Mouse (Mus musculus) lung, adult 2 months (tissue): ENCODE measurements at regions not wholly inside any gene's neighbourhood (a gene's known extent, or its start where the extent isn't known, plus 50 kb on each side); places are given as distances from the start of the nearest gene placed in this dataset.

Experiments
- DNase-seq: peaks from one replicate; pipeline ENCODE4 v3.0.0; 2022
- H3K4me1 ChIP-seq: fragments of 200-500 bp; 2 replicates; pipeline ENCODE4 v1.6.1; 2011; ENCODE audit warnings: low read length; ENCODE audit not compliant: control insufficient read depth, insufficient read depth
- H3K4me3 ChIP-seq: fragments of 200-500 bp; replicated peaks from 2 replicates; pipeline ENCODE3; 2011; ENCODE audit warnings: low read depth, mild to moderate bottlenecking, control low read depth, low read length; ENCODE audit errors: extremely low read depth
- CTCF ChIP-seq: fragments of 200-500 bp; IDR thresholded peaks from 2 replicates; pipeline ENCODE4 v1.5.1; 2011; ENCODE audit warnings: mild to moderate bottlenecking, low read length, control low read depth; ENCODE audit not compliant: insufficient read depth
- POLR2A ChIP-seq: fragments of 200-500 bp; IDR thresholded peaks from 2 replicates; pipeline ENCODE4 v1.6.1; 2011; ENCODE audit warnings: low read depth, mild to moderate bottlenecking, control low read depth, low read length, borderline replicate concordance; ENCODE audit errors: extremely low read depth
- WGBS: fragments of 180-500 bp; shearing (Covaris S2); methylation state at CpG from one replicate; pipeline ENCODE4 v1.1.7; 2018; 5-methylcytosine and 5-hydroxymethylcytosine counted together

DNA sequence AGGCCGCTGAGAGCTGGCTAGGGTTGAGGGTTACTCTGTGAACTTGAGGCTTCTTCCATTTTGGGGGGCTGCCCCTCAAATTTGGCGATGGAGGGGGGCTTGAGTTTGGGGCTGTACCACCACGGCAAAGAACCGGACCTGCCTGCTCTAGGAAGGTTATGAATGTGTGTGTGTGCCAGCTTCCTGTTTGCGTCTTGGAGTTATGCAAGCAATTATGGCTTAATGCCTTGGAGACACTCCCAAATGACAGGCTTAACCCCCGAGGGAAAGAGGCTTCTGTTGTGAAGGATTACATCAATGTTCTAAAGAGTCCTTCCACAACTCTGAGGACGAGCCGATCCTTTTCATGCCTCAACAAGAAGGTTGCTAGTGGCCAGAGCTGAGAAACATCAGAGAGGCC lies 294.1 kb downstream of the Bcl11a start:
- Histone ChIP-seq H3K4me3 (no peak overlapping the region), H3K4me1 (peaks cover 5% of the 10 kb centered on the region; the same call in 1 of the 2 replicates)
- WGBS, result 21% methylated on average over 8 of the region's 8 CpGs
- peak; percentile 52; the same call in 1 of the 2 replicates for TF ChIP-seq POLR2A
- TF ChIP-seq CTCF, result no peak
- DNase-seq, result peak; percentile 21

DNA sequence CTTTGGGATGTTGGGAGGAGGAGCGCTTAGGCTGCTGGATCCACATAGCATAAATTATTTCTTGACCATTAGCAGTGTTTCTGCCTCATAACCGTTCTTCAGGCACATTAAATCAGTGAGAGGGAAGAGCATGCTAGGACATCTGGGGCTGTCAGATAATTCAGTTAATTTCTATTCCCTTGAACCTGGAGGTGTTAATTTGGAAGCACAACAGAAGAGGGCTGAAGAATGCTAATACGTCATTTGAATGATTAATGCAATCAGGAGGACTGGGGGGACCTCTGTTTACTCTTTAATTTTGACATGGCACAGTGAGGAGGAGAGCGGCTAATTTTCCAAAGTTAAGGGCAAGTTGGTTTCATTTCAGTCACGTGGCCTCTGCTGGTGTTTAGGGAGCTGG lies 294.8 kb downstream of the Bcl11a start:
- no peak for DNase-seq
- no peak for TF ChIP-seq POLR2A
- no peak for TF ChIP-seq CTCF
- WGBS, result 68% methylated on average over 5 of the region's 5 CpGs
- H3K4me1 ChIP-seq, result peaks cover 5% of the 10 kb centered on the region; the same call in 1 of the 2 replicates
- H3K4me3 ChIP-seq, result no peak overlapping the region

DNA sequence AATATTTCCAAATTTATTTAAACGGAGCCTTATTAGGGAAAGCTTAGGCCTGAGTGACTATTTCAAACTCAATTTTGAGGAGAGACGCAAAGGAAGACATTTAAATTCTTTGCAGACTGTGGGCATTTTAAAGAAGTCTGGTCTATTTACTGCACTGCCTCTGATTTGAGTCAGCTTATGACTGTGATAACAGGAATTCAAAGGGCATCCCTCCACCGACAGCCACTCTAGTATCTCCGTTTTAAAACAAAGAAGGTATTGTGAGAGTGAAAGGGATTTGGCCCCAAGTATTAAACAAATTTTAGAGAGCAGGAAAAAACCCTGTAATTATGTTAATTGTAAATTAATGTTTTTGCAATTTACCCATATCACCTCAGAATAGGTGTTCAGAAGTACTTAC lies 295.4 kb downstream of the Bcl11a start:
- 61% methylated on average over 4 of the region's 4 CpGs for WGBS
- TF ChIP-seq CTCF (no peak), POLR2A (no peak)
- Histone ChIP-seq H3K4me1 (peaks cover 5% of the 10 kb centered on the region; the same call in 1 of the 2 replicates), H3K4me3 (no peak overlapping the region)
- no peak for DNase-seq

DNA sequence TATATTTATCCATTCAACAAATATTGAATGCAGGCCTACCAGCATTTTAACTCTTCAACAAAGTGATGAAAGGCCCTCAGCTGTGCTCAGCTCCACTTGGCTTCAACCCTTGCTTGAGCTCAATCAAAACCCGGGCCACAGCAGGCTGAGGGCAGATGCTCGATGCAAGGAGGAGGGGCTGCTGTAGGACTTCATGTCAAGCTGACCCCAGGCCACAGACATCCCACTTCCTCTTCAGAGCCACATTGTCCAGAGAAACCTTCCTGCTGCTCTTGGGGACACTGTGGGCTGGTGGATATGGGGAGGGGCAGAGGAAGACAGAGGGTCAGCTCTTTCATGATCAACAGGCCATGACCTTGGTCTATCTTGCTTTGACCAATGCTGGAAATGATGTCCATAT lies 299.7 kb downstream of the Bcl11a start:
- WGBS, result 60% methylated on average over 2 of the region's 2 CpGs
- TF ChIP-seq CTCF (no peak), POLR2A (no peak)
- Histone ChIP-seq H3K4me1 (no peaks in the 10 kb centered on the region), H3K4me3 (no peak overlapping the region)
- no peak for DNase-seq

DNA sequence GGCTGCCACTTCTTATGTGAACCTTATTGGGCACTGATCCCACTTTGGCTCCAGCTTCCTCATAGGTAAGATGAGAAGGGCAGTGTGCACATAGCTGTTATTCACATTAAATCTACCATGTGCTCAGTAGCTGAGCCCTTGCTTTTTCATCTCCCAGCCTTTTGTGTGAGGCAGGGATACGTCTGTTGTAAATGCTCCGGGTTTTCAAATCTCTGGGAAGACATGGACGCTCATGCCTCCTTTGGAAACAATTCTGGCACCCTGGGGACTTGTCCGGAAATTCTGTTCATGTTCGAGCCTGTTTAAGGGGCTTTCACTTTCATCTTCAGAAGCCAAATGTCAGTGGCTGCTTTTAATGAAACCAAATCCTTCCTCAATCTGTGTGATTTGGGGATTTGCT lies 312.7 kb downstream of the Bcl11a start:
- Histone ChIP-seq H3K4me1 (no peaks in the 10 kb centered on the region), H3K4me3 (no peak overlapping the region)
- no peak for DNase-seq
- WGBS, result 59% methylated on average over 5 of the region's 5 CpGs
- TF ChIP-seq POLR2A (no peak), CTCF (no peak)

DNA sequence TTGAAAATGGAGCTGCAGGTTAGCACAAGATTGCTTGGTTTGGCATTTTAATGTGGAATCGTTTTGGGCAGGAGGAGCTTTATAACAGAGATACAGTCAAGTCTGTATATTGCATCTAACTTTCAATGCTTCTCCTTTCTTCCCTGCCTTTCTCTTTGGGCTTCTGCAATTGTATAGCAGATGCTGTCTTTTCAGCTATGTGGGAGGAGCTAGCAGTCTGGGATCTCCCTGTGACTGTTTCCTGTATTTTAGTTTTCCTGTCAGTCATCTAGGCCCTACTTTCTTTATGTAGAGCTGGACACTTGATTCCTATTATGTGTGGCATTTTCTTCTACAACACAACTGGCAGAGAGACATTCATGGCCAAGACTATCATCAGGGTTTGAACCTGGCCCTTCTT lies 313.5 kb downstream of the Bcl11a start:
- Histone ChIP-seq H3K4me3 (no peak overlapping the region), H3K4me1 (no peaks in the 10 kb centered on the region)
- TF ChIP-seq CTCF, result no peak
- TF ChIP-seq POLR2A, result no peak
- no peak for DNase-seq
- 51% methylated on average over 1 of the region's 1 CpGs for WGBS

DNA sequence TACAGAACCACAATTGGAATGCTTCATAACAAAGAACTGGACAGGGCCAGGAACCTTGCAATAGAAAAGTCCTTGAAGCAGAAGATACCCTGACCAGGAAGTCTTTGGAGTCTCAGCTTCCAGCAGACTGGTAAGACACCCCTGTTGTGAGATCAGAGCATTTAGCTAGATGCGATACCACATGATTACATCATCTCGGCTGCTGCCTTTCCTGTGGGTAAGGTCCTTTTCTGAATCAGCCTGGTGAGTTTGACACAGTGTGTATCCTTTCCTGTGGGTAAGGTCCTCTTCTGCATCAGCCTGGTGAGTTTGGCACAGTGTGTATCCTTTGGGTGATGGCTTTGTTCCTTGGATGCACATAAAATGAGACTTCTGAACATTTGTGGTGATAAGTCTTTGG lies 317.6 kb downstream of the Bcl11a start:
- no peak for DNase-seq
- Histone ChIP-seq H3K4me1 (no peaks in the 10 kb centered on the region), H3K4me3 (no peak overlapping the region)
- WGBS, result 70% methylated on average over 2 of the region's 2 CpGs
- TF ChIP-seq CTCF (no peak), POLR2A (no peak)

DNA sequence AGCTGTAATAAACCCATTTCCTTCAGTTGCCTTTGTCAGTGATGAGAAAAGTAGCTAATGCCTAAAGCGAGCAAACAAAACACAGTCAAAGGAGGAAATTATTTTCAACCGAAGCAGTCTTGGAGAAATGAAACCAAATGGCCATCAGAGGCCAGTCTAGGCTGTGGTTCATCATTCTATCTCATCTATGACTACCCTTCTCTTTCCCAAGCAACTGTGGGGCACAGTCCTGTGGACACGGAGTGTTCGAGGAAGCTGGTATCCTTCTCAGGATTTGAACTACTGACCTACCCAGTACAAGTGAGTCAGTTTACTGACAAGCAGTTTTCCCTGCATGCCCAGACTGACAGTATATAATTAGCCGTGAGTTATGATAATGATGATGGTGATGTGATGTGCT lies 319.1 kb downstream of the Bcl11a start:
- WGBS, result 76% methylated on average over 5 of the region's 5 CpGs
- no peak for TF ChIP-seq POLR2A
- Histone ChIP-seq H3K4me3 (no peak overlapping the region), H3K4me1 (no peaks in the 10 kb centered on the region)
- DNase-seq, result no peak

DNA sequence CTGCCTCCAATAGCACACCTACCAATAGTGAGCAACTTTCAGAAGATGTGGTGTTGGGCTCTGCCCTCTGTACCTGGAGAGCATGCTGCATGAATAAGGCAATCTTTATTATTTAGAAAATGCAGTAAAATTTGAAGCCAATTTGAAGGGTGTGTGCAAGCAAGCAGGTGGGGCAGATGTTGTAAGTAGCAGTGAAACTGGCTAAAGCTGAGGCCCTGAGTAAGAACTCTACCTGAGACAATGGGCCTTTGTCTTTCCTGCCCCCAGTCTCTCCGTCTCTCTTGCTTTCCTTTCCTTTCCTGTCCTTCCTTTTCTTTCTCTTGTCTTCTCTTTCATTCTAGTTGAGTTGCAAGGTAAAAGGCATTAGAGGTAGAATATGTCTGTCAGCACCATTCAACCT lies 319.9 kb downstream of the Bcl11a start:
- no peak overlapping the region for H3K4me3 ChIP-seq
- H3K4me1 ChIP-seq, result no peaks in the 10 kb centered on the region
- DNase-seq, result no peak
- TF ChIP-seq CTCF (no peak), POLR2A (no peak)
- 65% methylated on average over 1 of the region's 1 CpGs for WGBS

DNA sequence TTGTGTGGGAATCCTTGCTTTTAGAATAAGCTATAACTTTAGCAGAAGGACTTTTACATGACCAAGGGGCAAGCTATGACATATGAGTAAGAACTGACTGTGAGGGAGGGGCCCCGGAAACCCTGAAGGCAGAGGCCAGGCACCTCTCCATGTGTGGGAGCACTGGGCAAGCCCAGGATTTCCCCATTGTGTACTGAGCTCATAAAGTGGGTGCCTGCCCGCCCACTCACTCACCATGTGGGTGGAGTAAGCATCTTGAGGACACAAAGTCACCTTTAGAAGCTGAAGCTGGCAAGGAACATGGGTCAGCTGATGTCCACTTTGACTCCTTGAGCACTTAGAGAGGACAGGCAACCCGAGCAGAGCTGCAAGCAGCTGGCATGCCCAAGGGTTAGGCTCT lies 323.3 kb downstream of the Bcl11a start:
- peak; percentile 14 for DNase-seq
- Histone ChIP-seq H3K4me3 (no peak overlapping the region), H3K4me1 (no peaks in the 10 kb centered on the region)
- TF ChIP-seq POLR2A, result no peak
- no peak for TF ChIP-seq CTCF
- WGBS, result 49% methylated on average over 3 of the region's 3 CpGs
